In the genomic region with DNA sequence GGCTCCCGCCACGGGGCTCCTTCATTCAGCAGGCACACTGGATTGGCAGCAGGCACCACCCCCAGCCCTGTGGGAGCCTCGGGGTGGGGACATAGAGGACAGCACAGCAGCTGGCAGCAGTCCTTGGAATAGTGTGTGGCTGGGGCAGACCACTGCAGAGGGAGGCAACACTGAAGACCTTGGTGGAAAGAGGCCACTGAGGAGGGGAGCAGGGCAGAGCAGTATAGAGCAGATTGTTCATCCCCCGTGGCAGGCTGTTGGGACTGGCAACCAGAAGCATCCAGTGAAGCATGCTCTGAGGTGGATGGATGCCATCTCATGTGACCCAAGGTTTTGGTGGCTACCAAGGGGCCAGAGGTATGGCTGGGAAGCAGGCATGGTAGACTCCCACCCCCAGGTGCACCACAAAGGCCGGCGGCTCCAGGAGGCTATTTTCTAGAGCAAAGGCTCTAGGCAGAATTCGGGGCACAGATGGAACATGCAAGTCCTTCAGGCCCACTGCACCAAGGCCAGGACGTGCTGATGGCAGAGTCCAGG, we compare ENCODE assay signal across 9 mouse cellular contexts. TPM values are rescaled to one million over a fixed set of nuclear protein-coding genes. Genes with fewer than 3 reads are reported as not detected.
DNase-seq lines count a peak whose midpoint lies in the region; ATAC-seq and TF ChIP-seq lines count a peak whose summit lies in the region.
"Had no signal": no experiment of that assay in that cellular context is flagged by ENCODE, and none has a peak within 500 bp of the region (broad histone marks: within the 10 kb centered on the region; RNA-seq: fewer than 3 reads in every experiment).

No protein-coding gene starts in this region.

- TF ChIP-seq CTCF in kidney, adult 2 months (conservative IDR thresholded peaks at IDR 0.05; ENCODE audit: insufficient read depth, insufficient read length, low read depth, low read length) = no peak
- TF ChIP-seq CTCF in intestine, postnatal 0 days (IDR thresholded peaks at IDR 0.05; ENCODE audit: low read depth) = no peak
- no peak for TF ChIP-seq CTCF in liver, postnatal 0 days (IDR thresholded peaks at IDR 0.05; ENCODE audit: low read depth)

- no peak overlapping the region for H3K4me3 ChIP-seq in kidney, adult 2 months (ENCODE audit: insufficient read depth, low read depth, low read length)
- H3K4me3 ChIP-seq in intestine, postnatal 0 days (ENCODE audit: low read depth, low read length) = no peak overlapping the region
- no peak overlapping the region for H3K4me3 ChIP-seq in liver, postnatal 0 days (ENCODE audit: low read depth, low read length)

- peak; percentile 43 for DNase-seq in kidney, adult 11 months
- DNase-seq in kidney, adult 2 months = no peak
- peak; percentile 42 for DNase-seq in adrenal gland, postnatal 25 days
- peak; percentile 78 to 86 for DNase-seq in cerebellum, postnatal 14 days
- no peak for DNase-seq in liver, postnatal 0 days
- DNase-seq in gastrocnemius, adult 18-20 months (ENCODE audit: low spot score) = no peak

- H3K36me3 ChIP-seq in kidney, adult 2 months (ENCODE audit: control insufficient read depth, insufficient read depth, low read length) = no peaks in the 10 kb centered on the region
- no peaks in the 10 kb centered on the region for H3K36me3 ChIP-seq in intestine, postnatal 0 days (ENCODE audit: control insufficient read depth, insufficient read depth)
- H3K36me3 ChIP-seq in liver, postnatal 0 days (replicated peaks; ENCODE audit: insufficient read depth, low read length) = peaks cover 2% of the 10 kb centered on the region

- ATAC-seq in intestine, postnatal 0 days = 0 out of 2 replicates have a peak, but pooled peaks have one; percentile 14
- ATAC-seq in inflammation-experienced regulatory T-cells, adult 6 months = no peak
- no peak for ATAC-seq in liver, postnatal 0 days

- TF ChIP-seq EP300 in liver, postnatal 0 days (IDR thresholded peaks at IDR 0.05; ENCODE audit: low read depth) = no peak

- peaks cover 32% of the 10 kb centered on the region for H3K4me1 ChIP-seq in kidney, adult 2 months (ENCODE audit: control insufficient read depth, insufficient read depth, low read length)
- no peaks in the 10 kb centered on the region for H3K4me1 ChIP-seq in intestine, postnatal 0 days (replicated peaks; ENCODE audit: control insufficient read depth, insufficient read depth, low read length)
- peaks cover 21% of the 10 kb centered on the region for H3K4me1 ChIP-seq in liver, postnatal 0 days (ENCODE audit: insufficient read depth)

- H3K4me2 ChIP-seq in intestine, postnatal 0 days (replicated peaks; ENCODE audit: low read depth) = no peak overlapping the region
- H3K4me2 ChIP-seq in liver, postnatal 0 days (ENCODE audit: low read depth, low read length) = no peak overlapping the region

- no peak for TF ChIP-seq POLR2A in kidney, adult 2 months (IDR thresholded peaks at IDR 0.05; ENCODE audit: low read depth, low read length)

- H3K9me3 ChIP-seq in intestine, postnatal 0 days (ENCODE audit: control insufficient read depth) = no peaks in the 10 kb centered on the region
- H3K9me3 ChIP-seq in liver, postnatal 0 days (ENCODE audit: low read length) = no peaks in the 10 kb centered on the region

- no peak overlapping the region for H3K9ac ChIP-seq in intestine, postnatal 0 days (ENCODE audit: low read depth, low read length)
- H3K9ac ChIP-seq in liver, postnatal 0 days (replicated peaks) = no peak overlapping the region; the same call in 1 of the 2 replicates

- 46% methylated on average over 8 of the region's 8 CpGs for WGBS in kidney, adult 2 months
- WGBS in intestine, postnatal 0 days = 60% methylated on average over 8 of the region's 8 CpGs
- 66% methylated on average over 8 of the region's 8 CpGs for WGBS in liver, postnatal 0 days (ENCODE audit: insufficient replicate concordance)

- H3K27me3 ChIP-seq in kidney, adult 2 months (replicated peaks; ENCODE audit: control insufficient read depth, insufficient read depth, low read length) = no peaks in the 10 kb centered on the region
- H3K27me3 ChIP-seq in intestine, postnatal 0 days (replicated peaks; ENCODE audit: control insufficient read depth, insufficient read depth, low read length) = no peaks in the 10 kb centered on the region
- H3K27me3 ChIP-seq in liver, postnatal 0 days (ENCODE audit: insufficient read depth, low read length) = no peaks in the 10 kb centered on the region

- H3K27ac ChIP-seq in kidney, adult 2 months (ENCODE audit: insufficient read depth, low read depth, low read length) = no peak overlapping the region
- no peak overlapping the region for H3K27ac ChIP-seq in intestine, postnatal 0 days (ENCODE audit: low read depth, low read length)
- no peak overlapping the region for H3K27ac ChIP-seq in liver, postnatal 0 days (ENCODE audit: low read depth)

RNA-seq across cellular contexts. Expression of a gene that starts 20.7 kb away (rescaled TPM):
- 87.0 and 92.0 TPM in 2 replicates for polyA plus RNA-seq in kidney, adult 2 months (2012; rRNA removed)
- total RNA-seq in adrenal gland, postnatal 25 days (2021) = 74.4 and 81.6 TPM in 2 replicates
- 13.9 and 15.0 TPM in 2 replicates for polyA plus RNA-seq in intestine, postnatal 0 days (2015; fragmentation: Nextera tagmentation; extraction: Ambion mirVana)
- 1 to 10 TPM; 2.5 to 5.3 (median 2.8) TPM for polyA plus RNA-seq in inflammation-experienced regulatory T-cells, adult 6 months (2017; shearing (Covaris generic))
- 8.1 and 8.3 TPM in 2 replicates for polyA plus RNA-seq in liver, postnatal 0 days (2015; fragmentation: Nextera tagmentation; extraction: Ambion mirVana)
- total RNA-seq in gastrocnemius, adult 18-20 months (2021) = 10 to 100 TPM; 43.4 to 47.5 TPM

RNA-seq across cellular contexts. Expression of a gene that starts 24.6 kb away (rescaled TPM):
- polyA plus RNA-seq in kidney, adult 2 months (2012; rRNA removed) = 0.11 and 0.16 TPM in 2 replicates
- not detected in 2 replicates for total RNA-seq in adrenal gland, postnatal 25 days (2021)
- polyA plus RNA-seq in intestine, postnatal 0 days (2015; fragmentation: Nextera tagmentation; extraction: Ambion mirVana) = not detected in 2 replicates
- not detected for polyA plus RNA-seq in inflammation-experienced regulatory T-cells, adult 6 months (2017; shearing (Covaris generic))
- polyA plus RNA-seq in liver, postnatal 0 days (2015; fragmentation: Nextera tagmentation; extraction: Ambion mirVana) = not detected in 2 replicates
- total RNA-seq in gastrocnemius, adult 18-20 months (2021) = not detected
- polyA plus RNA-seq: liver, embryonic 16.5 days had no signal

RNA-seq across cellular contexts. Expression of a gene that starts 34.0 kb away (rescaled TPM):
- 62.3 and 74.6 TPM in 2 replicates for polyA plus RNA-seq in kidney, adult 2 months (2012; rRNA removed)
- 76.5 and 92.1 TPM in 2 replicates for total RNA-seq in adrenal gland, postnatal 25 days (2021)
- 108 and 118 TPM in 2 replicates for polyA plus RNA-seq in intestine, postnatal 0 days (2015; fragmentation: Nextera tagmentation; extraction: Ambion mirVana)
- polyA plus RNA-seq in inflammation-experienced regulatory T-cells, adult 6 months (2017; shearing (Covaris generic)) = 10 to 100 TPM; 24.6 to 47.8 (median 43.3) TPM
- polyA plus RNA-seq in liver, postnatal 0 days (2015; fragmentation: Nextera tagmentation; extraction: Ambion mirVana) = 51.6 and 52.5 TPM in 2 replicates
- total RNA-seq in gastrocnemius, adult 18-20 months (2021) = 1 to 10 TPM; 9.0 to 9.4 TPM

RNA-seq across cellular contexts. Expression of a gene that starts 34.1 kb away (rescaled TPM):
- 8.6 and 10.3 TPM in 2 replicates for polyA plus RNA-seq in kidney, adult 2 months (2012; rRNA removed)
- total RNA-seq in adrenal gland, postnatal 25 days (2021) = 13.0 and 15.9 TPM in 2 replicates
- 3.4 TPM in 2 replicates for polyA plus RNA-seq in intestine, postnatal 0 days (2015; fragmentation: Nextera tagmentation; extraction: Ambion mirVana)
- under 1 TPM; 0.63 to 0.99 (median 0.65) TPM for polyA plus RNA-seq in inflammation-experienced regulatory T-cells, adult 6 months (2017; shearing (Covaris generic))
- 0.94 and 1.1 TPM in 2 replicates for polyA plus RNA-seq in liver, postnatal 0 days (2015; fragmentation: Nextera tagmentation; extraction: Ambion mirVana)
- total RNA-seq in gastrocnemius, adult 18-20 months (2021) = 1 to 10 TPM; 1.9 to 2.2 TPM

RNA-seq across cellular contexts. Expression of a gene that starts 34.9 kb away (rescaled TPM):
- polyA plus RNA-seq in kidney, adult 2 months (2012; rRNA removed) = 2.7 and 3.3 TPM in 2 replicates
- 0.62 and 0.73 TPM in 2 replicates for total RNA-seq in adrenal gland, postnatal 25 days (2021)
- polyA plus RNA-seq in intestine, postnatal 0 days (2015; fragmentation: Nextera tagmentation; extraction: Ambion mirVana) = 0.14 TPM in 1 of 2 replicates, not detected in the other
- polyA plus RNA-seq in inflammation-experienced regulatory T-cells, adult 6 months (2017; shearing (Covaris generic)) = 1 to 10 TPM in 2 of 3 experiments, under 1 TPM in 1; 0.87 to 2.3 (median 2.0) TPM
- 0.89 and 1.2 TPM in 2 replicates for polyA plus RNA-seq in liver, postnatal 0 days (2015; fragmentation: Nextera tagmentation; extraction: Ambion mirVana)
- total RNA-seq in gastrocnemius, adult 18-20 months (2021) = under 1 TPM; 0.43 to 0.71 TPM

Comparison
In these comparisons a context has a peak if more than half of its experiments do, and no peak if none do; other contexts are left out.
1. DNase-seq: peak in kidney, adult 11 months (single experiment), adrenal gland, postnatal 25 days (single experiment) and cerebellum, postnatal 14 days (2 of 2); none in kidney, adult 2 months (single experiment), liver, postnatal 0 days (single experiment) and gastrocnemius, adult 18-20 months (single experiment).